Mouse (Mus musculus) spleen, adult 2 months (tissue): ENCODE measurements around the gene Mief1. TPM values are rescaled to one million over a fixed set of nuclear protein-coding genes. Genes with fewer than 3 reads are reported as not detected.

Source experiments
- DNase-seq, 2 experiments: peaks; one replicate each; pipeline versions ENCODE4 v3.0.0 to v3.0.0-alpha.2; 2012 to 2021; ENCODE audit warnings: low spot score in 2 of 2, low read depth in 1 of 2
- H3K27ac ChIP-seq: fragments of 200-500 bp; 2 replicates; pipeline ENCODE4 v1.5.1; 2012; ENCODE audit warnings: low read length, inconsistent platforms; ENCODE audit not compliant: insufficient read depth
- H3K27me3 ChIP-seq: fragments of 200-500 bp; 2 replicates; pipeline ENCODE4 v1.6.1; 2012; ENCODE audit warnings: mild to moderate bottlenecking, moderate library complexity, low read length, inconsistent platforms; ENCODE audit not compliant: control insufficient read depth, insufficient read depth
- H3K36me3 ChIP-seq: fragments of 200-500 bp; 2 replicates; pipeline ENCODE4 v1.6.1; 2012; ENCODE audit warnings: mild to moderate bottlenecking, low read length, inconsistent platforms; ENCODE audit not compliant: control insufficient read depth, insufficient read depth
- H3K4me1 ChIP-seq: fragments of 200-500 bp; 2 replicates; pipeline ENCODE4 v1.6.1; 2011; ENCODE audit warnings: inconsistent platforms; ENCODE audit not compliant: control insufficient read depth, insufficient read depth, insufficient read length
- H3K4me3 ChIP-seq: fragments of 200-500 bp; 2 replicates; pipeline ENCODE4 v1.5.1; 2011; ENCODE audit warnings: mild to moderate bottlenecking, inconsistent platforms; ENCODE audit not compliant: insufficient read depth, insufficient read length; ENCODE audit errors: extremely low read depth
- CTCF ChIP-seq: fragments of 200-500 bp; IDR thresholded peaks from 2 replicates; pipeline ENCODE4 v1.5.1; 2011; ENCODE audit warnings: mild to moderate bottlenecking, inconsistent platforms; ENCODE audit not compliant: insufficient read depth, insufficient read length, insufficient replicate concordance; ENCODE audit errors: extremely low read depth
- POLR2A ChIP-seq: fragments of 200-500 bp; IDR thresholded peaks from 2 replicates; pipeline ENCODE4 v1.6.1; 2011; ENCODE audit warnings: low read depth, low read length, inconsistent platforms
- WGBS: fragments of 180-500 bp; shearing (Covaris S2); methylation state at CpG from one replicate; pipeline ENCODE4 v1.1.7; 2018; 5-methylcytosine and 5-hydroxymethylcytosine counted together
- polyA plus RNA-seq: library from polyadenylated mRNA; depleted of rRNA; stranded (reverse); fragments of >200 nt; gene quantifications from 2 replicates; pipeline ENCODE4 v1.2.3, GENCODE M21; 2012

Gene Mief1
- polyA plus RNA-seq, 1 experiment = 11.7 TPM

DNA sequence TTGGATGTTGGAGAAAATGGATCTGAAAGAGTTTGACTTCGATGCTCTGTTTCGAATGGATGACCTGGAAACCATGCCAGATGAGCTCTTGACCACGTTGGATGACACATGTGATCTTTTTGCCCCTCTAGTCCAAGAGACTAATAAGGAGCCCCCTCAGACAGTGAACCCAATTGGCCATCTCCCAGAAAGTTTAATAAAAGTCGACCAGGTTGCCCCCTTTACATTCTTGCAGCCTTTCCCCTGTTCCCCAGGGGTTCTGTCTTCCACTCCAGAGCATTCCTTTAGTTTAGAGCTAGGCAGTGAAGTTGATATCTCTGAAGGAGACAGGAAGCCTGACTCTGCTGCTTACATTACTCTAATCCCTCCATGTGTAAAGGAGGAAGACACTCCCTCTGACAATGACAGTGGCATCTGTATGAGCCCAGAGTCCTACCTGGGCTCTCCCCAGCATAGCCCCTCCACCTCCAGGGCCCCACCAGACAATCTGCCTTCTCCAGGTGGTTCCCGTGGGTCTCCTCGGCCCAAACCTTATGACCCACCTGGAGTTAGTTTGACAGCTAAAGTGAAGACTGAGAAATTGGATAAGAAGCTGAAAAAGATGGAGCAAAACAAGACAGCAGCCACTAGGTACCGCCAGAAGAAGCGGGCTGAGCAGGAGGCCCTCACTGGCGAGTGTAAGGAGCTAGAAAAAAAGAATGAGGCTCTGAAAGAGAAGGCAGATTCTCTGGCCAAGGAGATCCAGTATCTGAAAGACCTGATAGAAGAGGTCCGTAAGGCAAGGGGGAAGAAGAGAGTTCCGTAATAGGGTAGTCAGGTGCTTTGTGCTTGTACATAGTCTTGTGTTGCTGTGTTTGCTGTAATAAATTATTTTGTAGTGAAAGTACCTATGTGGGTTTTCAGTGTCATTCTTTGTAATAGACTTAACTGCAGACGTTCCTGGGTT is 23.1 kb downstream of the Mief1 start:
- no peaks in the 10 kb centered on the region for H3K27me3 ChIP-seq
- H3K27ac ChIP-seq = peak overlapping the region; percentile 20; the same call in 1 of the 2 replicates
- peaks cover 9% of the 10 kb centered on the region; the same call in 1 of the 2 replicates for H3K4me1 ChIP-seq
- H3K4me3 ChIP-seq = peak overlapping the region; percentile 89
- peaks cover 27% of the 10 kb centered on the region for H3K36me3 ChIP-seq
- WGBS = 70% methylated on average over 12 of the region's 12 CpGs
- no peak for DNase-seq
- TF ChIP-seq POLR2A = no peak
- TF ChIP-seq CTCF = no peak

- H3K4me3 ChIP-seq = no peak overlapping the region
- H3K27ac ChIP-seq = no peak overlapping the region
- H3K36me3 ChIP-seq = peaks cover 27% of the 10 kb centered on the region
- 57% methylated on average over 4 of the region's 4 CpGs for WGBS
- peaks cover 9% of the 10 kb centered on the region; the same call in 1 of the 2 replicates for H3K4me1 ChIP-seq
- no peak for DNase-seq
- H3K27me3 ChIP-seq = no peaks in the 10 kb centered on the region
- TF ChIP-seq POLR2A (no peak), CTCF (no peak)
Measured at GRCm38 (mm10) chr15:80257602-80258239, 23.9 kb downstream of the Mief1 start.

- Histone ChIP-seq H3K4me3 (no peak overlapping the region), H3K27me3 (no peaks in the 10 kb centered on the region), H3K4me1 (peaks cover 13% of the 10 kb centered on the region; the same call in 1 of the 2 replicates), H3K27ac (peak overlapping the region; percentile 33; the same call in 1 of the 2 replicates), H3K36me3 (peaks cover 27% of the 10 kb centered on the region)
- no peak for DNase-seq
- 75% methylated on average over 11 of the region's 11 CpGs for WGBS
- TF ChIP-seq POLR2A = no peak
- TF ChIP-seq CTCF = no peak
Measured at GRCm38 (mm10) chr15:80258240-80259170, 24.7 kb downstream of the Mief1 start.

GRCm38 (mm10) chr15:80259406-80260045 is 25.7 kb downstream of the Mief1 start:
- peaks cover 27% of the 10 kb centered on the region for H3K36me3 ChIP-seq
- H3K27ac ChIP-seq = no peak overlapping the region
- no peaks in the 10 kb centered on the region for H3K27me3 ChIP-seq
- no peak overlapping the region for H3K4me3 ChIP-seq
- DNase-seq = no peak
- TF ChIP-seq CTCF = no peak
- TF ChIP-seq POLR2A = no peak
- WGBS = 88% methylated on average over 8 of the region's 8 CpGs
- H3K4me1 ChIP-seq = peaks cover 11% of the 10 kb centered on the region; the same call in 1 of the 2 replicates

GRCm38 (mm10) chr15:80260677-80261076 is 26.9 kb downstream of the Mief1 start:
- Histone ChIP-seq H3K4me3 (no peak overlapping the region), H3K4me1 (peaks cover 11% of the 10 kb centered on the region; the same call in 1 of the 2 replicates), H3K36me3 (peaks cover 27% of the 10 kb centered on the region), H3K27me3 (no peaks in the 10 kb centered on the region), H3K27ac (no peak overlapping the region)
- 23% methylated on average over 3 of the region's 3 CpGs for WGBS
- TF ChIP-seq CTCF (peak; percentile 94), POLR2A (no peak)
- DNase-seq = peak in 1 of 2 experiments; percentile 78
